Mouse (Mus musculus): ENCODE measurements at regions not wholly inside any gene's neighbourhood (a gene's known extent, or its start where the extent isn't known, plus 50 kb on each side); places are given as distances from the start of the nearest gene placed in this dataset.
A peak's percentile ranks its signal among the peaks of the same experiment; 100 is the strongest.

DNA sequence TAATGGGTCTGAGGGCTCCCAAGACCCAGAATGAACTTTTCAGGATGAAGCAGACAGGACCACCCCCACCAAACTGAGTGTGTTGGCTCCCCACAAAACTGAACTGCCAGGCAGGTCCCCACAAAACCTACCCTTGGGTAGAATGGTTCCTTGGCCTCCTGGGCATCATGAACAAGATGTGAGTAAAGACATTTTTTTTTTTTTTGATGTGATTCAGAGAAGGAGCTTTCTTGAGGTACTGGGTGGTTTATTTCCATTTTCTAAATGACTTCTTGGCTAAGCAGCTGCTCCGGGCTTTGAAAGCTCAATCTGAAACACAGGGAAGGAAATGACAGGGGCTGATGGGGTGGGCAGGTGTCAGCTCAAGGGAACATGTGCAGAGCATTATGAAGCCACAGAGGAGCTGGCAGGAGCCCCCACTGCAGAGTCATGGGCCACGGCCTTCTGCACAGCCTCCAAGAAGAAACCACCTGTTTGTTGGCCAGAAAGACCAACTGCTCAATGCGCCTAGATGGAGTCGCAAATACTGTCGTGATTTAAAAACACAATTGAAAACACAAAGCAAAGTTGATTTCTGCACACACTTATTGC is 86.2 kb upstream of the Rreb1 start:
- TF ChIP-seq CTCF (IDR thresholded peaks at IDR 0.05; ENCODE audit: low read depth) (no peak), EP300 (IDR thresholded peaks at IDR 0.05; ENCODE audit: low read depth) (no peak)
- H3K4me3 ChIP-seq (ENCODE audit: insufficient read depth in 1 of 2, low read depth in 2 of 2, low read length in 2 of 2), result no peak overlapping the region
- ATAC-seq (ENCODE audit: insufficient read depth) (no peak), DNase-seq (ENCODE audit: low read depth in 3 of 3, low spot score in 3 of 3) (no peak)
- 46% methylated on average over 5 of the region's 5 CpGs for WGBS (ENCODE audit: insufficient replicate concordance)
- H3K36me3 ChIP-seq (replicated peaks; ENCODE audit: control insufficient read depth, insufficient read depth, low read depth), result no peaks in the 10 kb centered on the region
- H3K9ac ChIP-seq (replicated peaks), result no peak overlapping the region
- no peak overlapping the region for H3K27ac ChIP-seq
- H3K27me3 ChIP-seq (ENCODE audit: control insufficient read depth, insufficient read depth, low read length), result no peaks in the 10 kb centered on the region
- H3K4me1 ChIP-seq (replicated peaks; ENCODE audit: control insufficient read depth in 2 of 2, insufficient read depth in 2 of 2, low read length in 1 of 2), result peaks cover 0 to 3% of the 10 kb centered on the region in 2 experiments; a peak in 1 of 4 replicates
- H3K9me3 ChIP-seq (ENCODE audit: control insufficient read depth, low read length), result no peaks in the 10 kb centered on the region
- no peak overlapping the region for H3K4me2 ChIP-seq (ENCODE audit: low read depth)

DNA sequence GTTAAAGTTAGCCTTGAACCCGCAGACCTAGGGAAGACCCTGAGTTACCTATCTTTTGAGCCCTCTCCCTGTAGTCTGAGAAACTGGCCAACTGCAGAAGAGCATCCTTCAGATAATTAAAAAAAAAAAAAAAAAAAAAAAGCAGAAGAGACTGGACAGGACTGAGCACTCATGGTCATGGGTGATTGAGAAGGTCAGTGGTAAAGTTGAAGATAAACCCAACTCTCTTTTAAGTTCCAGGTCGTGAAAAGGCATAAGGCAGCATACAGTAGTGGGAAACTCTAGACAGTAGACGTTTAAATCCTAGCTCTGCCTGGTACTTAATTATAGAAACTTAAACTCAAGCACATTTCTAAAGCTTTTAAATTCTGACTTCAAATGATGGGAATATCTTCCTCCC is 84.6 kb upstream of the Rreb1 start:
- DNase-seq (ENCODE audit: low read depth in 3 of 3, low spot score in 3 of 3) (no peak), ATAC-seq (ENCODE audit: insufficient read depth) (no peak)

DNA sequence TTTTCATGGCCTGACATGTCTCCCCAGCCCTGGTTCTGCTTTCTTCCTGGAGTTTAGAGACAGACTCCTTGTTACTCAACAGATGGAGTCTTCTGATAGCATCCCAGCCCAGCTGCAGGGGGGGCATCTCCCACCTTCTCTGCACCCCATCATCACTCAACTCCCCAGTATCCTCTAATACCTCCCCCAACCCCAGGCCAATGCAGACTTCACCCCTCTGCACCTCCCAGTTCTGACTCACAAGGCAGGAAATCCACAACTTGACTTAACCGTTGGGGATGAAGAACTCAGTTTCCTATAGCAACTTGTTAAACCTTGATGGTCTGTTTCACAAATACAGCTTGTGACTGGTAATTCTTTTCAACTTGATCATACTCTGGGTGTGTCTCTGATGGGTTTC is 73.7 kb upstream of the Rreb1 start:
- Histone ChIP-seq H3K27me3 (ENCODE audit: control insufficient read depth, insufficient read depth, low read length) (no peaks in the 10 kb centered on the region), H3K4me3 (ENCODE audit: insufficient read depth in 1 of 2, low read depth in 2 of 2, low read length in 2 of 2) (no peak overlapping the region), H3K27ac (no peak overlapping the region), H3K9ac (replicated peaks) (no peak overlapping the region), H3K4me1 (replicated peaks; ENCODE audit: control insufficient read depth in 2 of 2, insufficient read depth in 2 of 2, low read length in 1 of 2) (peaks cover 6 to 9% of the 10 kb centered on the region in 2 experiments; a peak in 3 of 4 replicates), H3K9me3 (ENCODE audit: control insufficient read depth, low read length) (no peaks in the 10 kb centered on the region), H3K36me3 (replicated peaks; ENCODE audit: control insufficient read depth, insufficient read depth, low read depth) (no peaks in the 10 kb centered on the region), H3K4me2 (ENCODE audit: low read depth) (no peak overlapping the region)
- no peak for DNase-seq (ENCODE audit: low read depth in 3 of 3, low spot score in 3 of 3)
- ATAC-seq (ENCODE audit: insufficient read depth), result no peak
- WGBS (ENCODE audit: insufficient replicate concordance), result 12% methylated on average over 1 of the region's 1 CpGs
- TF ChIP-seq CTCF (IDR thresholded peaks at IDR 0.05; ENCODE audit: low read depth) (no peak), EP300 (IDR thresholded peaks at IDR 0.05; ENCODE audit: low read depth) (no peak)

More for the DNA sequence above, 84.6 kb upstream of the Rreb1 start:
- Histone ChIP-seq H3K27me3 (ENCODE audit: control insufficient read depth, insufficient read depth, low read length) (no peaks in the 10 kb centered on the region), H3K4me2 (ENCODE audit: low read depth) (no peak overlapping the region), H3K4me3 (ENCODE audit: insufficient read depth in 1 of 2, low read depth in 2 of 2, low read length in 2 of 2) (no peak overlapping the region), H3K27ac (no peak overlapping the region), H3K9ac (replicated peaks) (no peak overlapping the region), H3K9me3 (ENCODE audit: control insufficient read depth, low read length) (no peaks in the 10 kb centered on the region), H3K4me1 (replicated peaks; ENCODE audit: control insufficient read depth in 2 of 2, insufficient read depth in 2 of 2, low read length in 1 of 2) (peaks cover 0 to 3% of the 10 kb centered on the region in 2 experiments; a peak in 1 of 4 replicates), H3K36me3 (replicated peaks; ENCODE audit: control insufficient read depth, insufficient read depth, low read depth) (no peaks in the 10 kb centered on the region)
- 52% methylated on average over 3 of the region's 3 CpGs for WGBS (ENCODE audit: insufficient replicate concordance)
- no peak for TF ChIP-seq CTCF (IDR thresholded peaks at IDR 0.05; ENCODE audit: low read depth)
- TF ChIP-seq EP300 (IDR thresholded peaks at IDR 0.05; ENCODE audit: low read depth), result no peak

DNA sequence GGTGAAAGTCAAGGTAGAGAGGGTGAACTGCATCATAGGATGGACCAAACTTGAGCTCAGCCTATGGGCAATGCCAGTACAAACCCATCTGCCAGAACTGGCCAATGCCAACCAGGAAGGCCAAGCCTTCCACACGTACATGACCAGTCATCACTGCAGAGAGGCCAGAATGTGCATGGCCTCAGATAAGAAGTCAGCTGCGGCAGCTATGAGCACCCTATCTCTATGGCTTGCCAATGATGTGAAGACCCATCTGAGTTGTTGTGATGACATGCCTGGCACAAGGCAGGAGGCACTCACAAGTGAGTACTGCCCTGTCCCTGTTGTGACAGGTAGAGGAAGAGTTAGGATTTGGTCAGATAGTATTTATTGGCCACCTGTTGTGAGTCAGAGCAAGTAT is 72.7 kb upstream of the Rreb1 start:
- Histone ChIP-seq H3K4me2 (ENCODE audit: low read depth) (no peak overlapping the region), H3K36me3 (replicated peaks; ENCODE audit: control insufficient read depth, insufficient read depth, low read depth) (no peaks in the 10 kb centered on the region), H3K4me1 (replicated peaks; ENCODE audit: control insufficient read depth in 2 of 2, insufficient read depth in 2 of 2, low read length in 1 of 2) (peaks cover 6 to 9% of the 10 kb centered on the region in 2 experiments; a peak in 3 of 4 replicates), H3K27me3 (ENCODE audit: control insufficient read depth, insufficient read depth, low read length) (no peaks in the 10 kb centered on the region), H3K4me3 (ENCODE audit: insufficient read depth in 1 of 2, low read depth in 2 of 2, low read length in 2 of 2) (no peak overlapping the region), H3K9ac (replicated peaks) (no peak overlapping the region), H3K9me3 (ENCODE audit: control insufficient read depth, low read length) (no peaks in the 10 kb centered on the region), H3K27ac (no peak overlapping the region)
- no peak for DNase-seq (ENCODE audit: low read depth in 3 of 3, low spot score in 3 of 3)
- peak; percentile 68 for ATAC-seq (ENCODE audit: insufficient read depth)
- TF ChIP-seq CTCF (IDR thresholded peaks at IDR 0.05; ENCODE audit: low read depth) (no peak), EP300 (IDR thresholded peaks at IDR 0.05; ENCODE audit: low read depth) (peak; percentile 29; the same call in 1 of the 2 replicates)
- 11% methylated on average over 2 of the region's 2 CpGs for WGBS (ENCODE audit: insufficient replicate concordance)

DNA sequence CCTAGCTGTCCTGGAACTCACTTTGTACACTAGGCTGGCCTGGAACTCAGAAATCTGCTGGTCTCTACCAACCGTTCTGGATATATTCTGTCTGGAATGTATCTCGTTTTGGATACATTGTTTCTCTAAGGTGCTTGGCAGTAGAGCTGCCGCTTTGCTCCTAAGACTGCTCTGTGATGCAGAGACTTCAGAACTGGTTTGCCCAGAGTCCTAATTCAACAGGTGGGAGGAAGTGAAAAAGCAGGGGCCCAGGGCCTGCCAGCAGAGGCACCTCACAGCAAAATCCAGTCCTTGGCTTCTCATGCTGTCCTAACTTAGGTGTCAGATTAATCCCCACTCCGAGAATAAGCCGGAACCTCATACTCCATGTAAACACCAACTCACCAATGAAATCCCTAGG is 67.3 kb upstream of the Rreb1 start:
- 65% methylated on average over 5 of the region's 5 CpGs for WGBS (ENCODE audit: insufficient replicate concordance)
- Histone ChIP-seq H3K27ac (no peak overlapping the region), H3K9ac (replicated peaks) (no peak overlapping the region), H3K4me1 (replicated peaks; ENCODE audit: control insufficient read depth in 2 of 2, insufficient read depth in 2 of 2, low read length in 1 of 2) (peaks cover 6 to 19% of the 10 kb centered on the region in 2 experiments; a peak in 3 of 4 replicates), H3K27me3 (ENCODE audit: control insufficient read depth, insufficient read depth, low read length) (no peaks in the 10 kb centered on the region), H3K36me3 (replicated peaks; ENCODE audit: control insufficient read depth, insufficient read depth, low read depth) (no peaks in the 10 kb centered on the region), H3K4me3 (ENCODE audit: insufficient read depth in 1 of 2, low read depth in 2 of 2, low read length in 2 of 2) (no peak overlapping the region), H3K9me3 (ENCODE audit: control insufficient read depth, low read length) (no peaks in the 10 kb centered on the region), H3K4me2 (ENCODE audit: low read depth) (no peak overlapping the region)
- TF ChIP-seq CTCF (IDR thresholded peaks at IDR 0.05; ENCODE audit: low read depth) (no peak), EP300 (IDR thresholded peaks at IDR 0.05; ENCODE audit: low read depth) (no peak)
- DNase-seq (ENCODE audit: low read depth in 3 of 3, low spot score in 3 of 3) (no peak), ATAC-seq (ENCODE audit: insufficient read depth) (no peak)

All from liver, embryonic 14.5 days (tissue).